Mouse (Mus musculus) heart, postnatal 0 days (tissue): Measurements from ENCODE around the gene Adarb2. TPM values are rescaled to one million over a fixed set of nuclear protein-coding genes. Genes with fewer than 3 reads are reported as not detected.

Experiments
- ATAC-seq: fragments of 200-750 bp; cut with Nextera tagmentation; 2 replicates; pipeline ENCODE4 v1.8.0; 2017; ENCODE audit warnings: low read depth, moderate number of reproducible peaks, moderate library complexity; ENCODE audit not compliant: insufficient read depth
- DNase-seq: peaks from one replicate; pipeline ENCODE4 v3.0.0-alpha.2; 2016; ENCODE audit warnings: low spot score
- H3K27ac ChIP-seq: fragments of 300-500 bp; sonication (generic); 2 replicates; pipeline ENCODE4 v1.5.1; 2014; ENCODE audit warnings: low read depth, mild to moderate bottlenecking
- H3K27me3 ChIP-seq: fragments of 300-500 bp; sonication (generic); 2 replicates; pipeline ENCODE4 v1.6.1; 2014; ENCODE audit warnings: low read length, mixed read lengths; ENCODE audit not compliant: control insufficient read depth, insufficient read depth
- H3K36me3 ChIP-seq: fragments of 300-500 bp; sonication (generic); replicated peaks from 2 replicates; pipeline ENCODE4 v1.6.1; 2014; ENCODE audit warnings: low read length, mixed read lengths; ENCODE audit not compliant: control insufficient read depth, insufficient read depth
- H3K4me1 ChIP-seq: fragments of 300-500 bp; sonication (generic); 2 replicates; pipeline ENCODE4 v1.6.1; 2014; ENCODE audit warnings: antibody characterized with exemption; ENCODE audit not compliant: control insufficient read depth, insufficient read depth
- H3K4me2 ChIP-seq: fragments of 300-500 bp; sonication (generic); 2 replicates; pipeline ENCODE4 v1.6.1; 2014; ENCODE audit warnings: low read depth, mild to moderate bottlenecking, low read length, moderate library complexity
- H3K4me3 ChIP-seq: fragments of 300-500 bp; sonication (generic); 2 replicates; pipeline ENCODE4 v1.5.1; 2014; ENCODE audit warnings: low read depth, low read length
- H3K9ac ChIP-seq: fragments of 300-500 bp; sonication (generic); replicated peaks from 2 replicates; pipeline ENCODE4 v1.6.1; 2014; ENCODE audit warnings: low read depth, low read length, mixed read lengths
- H3K9me3 ChIP-seq: fragments of 300-500 bp; sonication (generic); replicated peaks from 2 replicates; pipeline ENCODE4 v1.6.1; 2016; ENCODE audit warnings: low read length; ENCODE audit not compliant: control insufficient read depth
- CTCF ChIP-seq: IDR thresholded peaks from 2 replicates; pipeline ENCODE4 v1.5.1; 2016; ENCODE audit warnings: antibody characterized with exemption, control low read depth, low read depth
- EP300 ChIP-seq: IDR thresholded peaks from 2 replicates; pipeline ENCODE4 v1.6.1; 2016; ENCODE audit warnings: antibody characterized with exemption, low read depth
- WGBS: fragments of 180-500 bp; shearing (Covaris S2); extraction: QIAGEN DNeasy Blood & Tissue Kit; methylation state at CpG from one replicate; pipeline ENCODE4 v1.1.7; 2014; 5-methylcytosine and 5-hydroxymethylcytosine counted together
- polyA plus RNA-seq: library from polyadenylated mRNA; unstranded; fragments of >200 nt; fragmentation: Nextera tagmentation; extraction: Ambion mirVana; gene quantifications from 2 replicates; pipeline ENCODE4 v1.2.1, GENCODE M21; 2015
- total RNA-seq: library from RNA; depleted of rRNA; stranded (reverse); fragments of >200 nt; gene quantifications from 2 replicates; pipeline ENCODE4 v1.2.3, GENCODE M21; 2014; ENCODE audit warnings: low replicate concordance

Adarb2 gene
- total and polyA plus RNA-seq, 2 experiments from 2014 or later: not detected

GRCm38 (mm10) chr13:8692787-8693186 lies 490.1 kb downstream of the Adarb2 start:
- no peaks in the 10 kb centered on the region for H3K4me1 ChIP-seq
- no peak for DNase-seq
- TF ChIP-seq EP300: no peak
- no peak for TF ChIP-seq CTCF
- H3K4me3 ChIP-seq: no peak overlapping the region
- ATAC-seq: no peak
- 83% methylated on average over 9 of the region's 9 CpGs for WGBS
- no peak overlapping the region for H3K27ac ChIP-seq
- H3K9ac ChIP-seq: no peak overlapping the region
- no peaks in the 10 kb centered on the region for H3K36me3 ChIP-seq
- H3K27me3 ChIP-seq: no peaks in the 10 kb centered on the region
- H3K9me3 ChIP-seq: no peaks in the 10 kb centered on the region
- H3K4me2 ChIP-seq: no peak overlapping the region

DNA sequence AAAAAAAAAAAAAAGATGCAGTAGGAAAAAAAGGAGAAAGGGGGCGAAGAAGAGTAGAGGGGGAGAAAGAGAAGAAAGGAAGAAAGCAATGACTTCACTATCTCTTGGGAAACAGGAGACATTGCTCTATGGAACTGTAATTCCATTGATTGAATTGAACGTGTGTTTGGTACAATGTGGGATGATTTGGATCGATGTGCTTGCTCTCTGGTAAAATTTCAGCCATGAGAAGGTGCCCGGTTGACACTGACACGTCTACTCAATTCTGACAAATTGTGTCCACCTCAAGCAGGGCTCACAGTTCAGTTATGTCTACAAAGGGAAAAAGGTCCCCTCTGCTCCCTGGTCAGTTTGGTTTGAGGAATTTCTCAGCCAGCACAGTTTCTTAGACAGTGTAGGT lies 495.8 kb downstream of the Adarb2 start:
- H3K27ac ChIP-seq: no peak overlapping the region
- DNase-seq (no peak), ATAC-seq (no peak)
- no peaks in the 10 kb centered on the region for H3K9me3 ChIP-seq
- no peak overlapping the region for H3K4me3 ChIP-seq
- no peak overlapping the region for H3K9ac ChIP-seq
- 71% methylated on average over 5 of the region's 5 CpGs for WGBS
- no peaks in the 10 kb centered on the region for H3K4me1 ChIP-seq
- H3K4me2 ChIP-seq: no peak overlapping the region
- TF ChIP-seq EP300: no peak
- TF ChIP-seq CTCF: no peak
- H3K36me3 ChIP-seq: no peaks in the 10 kb centered on the region
- H3K27me3 ChIP-seq: no peaks in the 10 kb centered on the region

GRCm38 (mm10) chr13:8699831-8700230 lies 497.2 kb downstream of the Adarb2 start:
- H3K4me2 ChIP-seq: no peak overlapping the region
- H3K9me3 ChIP-seq: no peaks in the 10 kb centered on the region
- TF ChIP-seq CTCF (no peak), EP300 (no peak)
- H3K27me3 ChIP-seq: no peaks in the 10 kb centered on the region
- 54% methylated on average over 3 of the region's 3 CpGs for WGBS
- no peak overlapping the region for H3K9ac ChIP-seq
- ATAC-seq: no peak
- H3K4me3 ChIP-seq: no peak overlapping the region
- no peak overlapping the region for H3K27ac ChIP-seq
- no peaks in the 10 kb centered on the region for H3K36me3 ChIP-seq
- no peaks in the 10 kb centered on the region for H3K4me1 ChIP-seq
- DNase-seq: no peak

GRCm38 (mm10) chr13:8700981-8701380 lies 498.3 kb downstream of the Adarb2 start:
- WGBS: 67% methylated on average over 4 of the region's 4 CpGs
- ATAC-seq: no peak

DNA sequence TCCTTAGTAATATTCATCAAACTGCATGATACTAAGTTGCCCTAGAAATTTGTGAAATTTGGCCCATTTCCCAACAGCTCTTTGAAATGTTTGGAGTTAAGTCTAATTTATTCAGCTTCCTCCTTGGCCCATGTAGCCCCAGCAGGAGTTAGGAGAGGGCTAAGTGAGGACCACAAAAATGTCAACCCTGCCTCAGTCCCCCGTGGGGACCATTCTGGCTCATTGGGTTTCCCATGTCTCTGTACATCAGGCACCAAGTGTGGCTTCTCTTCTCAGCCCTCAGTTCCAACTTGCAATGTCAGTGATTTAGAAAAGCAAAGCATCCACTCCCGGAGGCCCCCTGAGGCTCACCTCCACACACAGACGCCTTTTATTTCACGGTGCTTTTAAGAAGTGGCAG lies 502.6 kb downstream of the Adarb2 start:
- DNase-seq (no peak), ATAC-seq (no peak)
- Histone ChIP-seq H3K4me3 (no peak overlapping the region), H3K4me1 (no peaks in the 10 kb centered on the region), H3K36me3 (no peaks in the 10 kb centered on the region), H3K27me3 (no peaks in the 10 kb centered on the region), H3K27ac (no peak overlapping the region), H3K9me3 (no peaks in the 10 kb centered on the region), H3K4me2 (no peak overlapping the region), H3K9ac (no peak overlapping the region)
- 58% methylated on average over 4 of the region's 4 CpGs for WGBS
- TF ChIP-seq CTCF: no peak
- TF ChIP-seq EP300: no peak

More at GRCm38 (mm10) chr13:8700981-8701380, 498.3 kb downstream of the Adarb2 start:
- H3K27me3 ChIP-seq: no peaks in the 10 kb centered on the region
- H3K4me2 ChIP-seq: no peak overlapping the region
- no peak overlapping the region for H3K9ac ChIP-seq
- no peak for DNase-seq
- H3K4me1 ChIP-seq: no peaks in the 10 kb centered on the region
- no peak overlapping the region for H3K27ac ChIP-seq
- TF ChIP-seq EP300: no peak
- no peak for TF ChIP-seq CTCF
- no peak overlapping the region for H3K4me3 ChIP-seq
- H3K36me3 ChIP-seq: no peaks in the 10 kb centered on the region
- H3K9me3 ChIP-seq: no peaks in the 10 kb centered on the region

DNA sequence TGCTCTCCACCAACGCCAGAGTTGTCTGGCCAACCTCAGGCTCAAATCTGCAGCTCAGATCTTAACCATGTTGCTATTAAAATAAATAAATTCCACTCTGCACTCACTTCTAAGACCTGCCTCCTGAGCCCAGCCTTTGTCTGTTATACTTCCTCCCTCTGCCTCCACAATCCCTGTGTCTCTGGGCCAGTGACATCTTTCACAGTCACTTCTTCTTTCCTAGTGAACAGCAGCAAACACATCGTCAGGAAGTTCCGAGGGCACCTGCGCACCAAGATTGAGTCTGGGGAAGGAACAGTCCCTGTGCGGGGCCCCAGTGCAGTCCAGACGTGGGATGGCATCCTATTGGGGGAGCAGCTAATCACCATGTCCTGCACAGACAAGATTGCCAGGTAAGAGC lies 510.7 kb downstream of the Adarb2 start:
- H3K36me3 ChIP-seq: no peaks in the 10 kb centered on the region
- no peak for ATAC-seq
- no peaks in the 10 kb centered on the region for H3K9me3 ChIP-seq
- TF ChIP-seq CTCF (no peak), EP300 (no peak)
- no peak overlapping the region for H3K9ac ChIP-seq
- no peak overlapping the region for H3K27ac ChIP-seq
- no peaks in the 10 kb centered on the region for H3K4me1 ChIP-seq
- no peaks in the 10 kb centered on the region for H3K27me3 ChIP-seq
- DNase-seq: no peak
- WGBS: 77% methylated on average over 6 of the region's 6 CpGs
- no peak overlapping the region for H3K4me2 ChIP-seq
- H3K4me3 ChIP-seq: no peak overlapping the region
